Mouse (Mus musculus): ENCODE results near the gene Plxnd1. TPM values are rescaled to one million over a fixed set of nuclear protein-coding genes. Genes with fewer than 3 reads are reported as not detected.

Gene Plxnd1
- polyA plus RNA-seq, 1 experiment: 24.2 TPM

- TF ChIP-seq CTCF (IDR thresholded peaks at IDR 0.05; ENCODE audit: borderline replicate concordance, insufficient read depth, low read depth, low read length) (no peak), POLR2A (IDR thresholded peaks at IDR 0.05; ENCODE audit: borderline replicate concordance, insufficient read depth, low read length) (no peak)
- WGBS: 27% methylated on average over 5 of the region's 5 CpGs
- Histone ChIP-seq H3K4me3 (replicated peaks; ENCODE audit: insufficient read depth, low read depth, low read length) (no peak overlapping the region), H3K27me3 (ENCODE audit: control insufficient read depth, insufficient read depth, low read length) (no peaks in the 10 kb centered on the region), H3K27ac (ENCODE audit: insufficient read depth, low read length) (peak overlapping the region; percentile 80), H3K4me1 (ENCODE audit: control insufficient read depth, insufficient read depth, low read length) (peaks cover 41% of the 10 kb centered on the region)
- peak; percentile 68 to 73 for DNase-seq
Measured at GRCm38 (mm10) chr6:115916611-115917010, 78.2 kb downstream of the Plxnd1 start.

GRCm38 (mm10) chr6:115915601-115916445 is 79.0 kb downstream of the Plxnd1 start:
- Histone ChIP-seq H3K27ac (ENCODE audit: insufficient read depth, low read length) (peak overlapping the region; percentile 80), H3K4me3 (replicated peaks; ENCODE audit: insufficient read depth, low read depth, low read length) (no peak overlapping the region), H3K4me1 (ENCODE audit: control insufficient read depth, insufficient read depth, low read length) (peaks cover 45% of the 10 kb centered on the region), H3K27me3 (ENCODE audit: control insufficient read depth, insufficient read depth, low read length) (no peaks in the 10 kb centered on the region)
- TF ChIP-seq CTCF (IDR thresholded peaks at IDR 0.05; ENCODE audit: borderline replicate concordance, insufficient read depth, low read depth, low read length) (no peak), POLR2A (IDR thresholded peaks at IDR 0.05; ENCODE audit: borderline replicate concordance, insufficient read depth, low read length) (peak; percentile 25; the same call in 1 of the 2 replicates)
- DNase-seq: peak; percentile 75 to 82
- 10% methylated on average over 17 of the region's 17 CpGs for WGBS

GRCm38 (mm10) chr6:115914511-115915202 is 80.1 kb downstream of the Plxnd1 start:
- peak; percentile 73 to 79 for DNase-seq
- 13% methylated on average over 15 of the region's 15 CpGs for WGBS
- Histone ChIP-seq H3K4me1 (ENCODE audit: control insufficient read depth, insufficient read depth, low read length) (peaks cover 55% of the 10 kb centered on the region), H3K27ac (ENCODE audit: insufficient read depth, low read length) (peak overlapping the region; percentile 80), H3K27me3 (ENCODE audit: control insufficient read depth, insufficient read depth, low read length) (no peaks in the 10 kb centered on the region), H3K4me3 (replicated peaks; ENCODE audit: insufficient read depth, low read depth, low read length) (no peak overlapping the region)
- TF ChIP-seq POLR2A (IDR thresholded peaks at IDR 0.05; ENCODE audit: borderline replicate concordance, insufficient read depth, low read length) (no peak), CTCF (IDR thresholded peaks at IDR 0.05; ENCODE audit: borderline replicate concordance, insufficient read depth, low read depth, low read length) (no peak)

DNA sequence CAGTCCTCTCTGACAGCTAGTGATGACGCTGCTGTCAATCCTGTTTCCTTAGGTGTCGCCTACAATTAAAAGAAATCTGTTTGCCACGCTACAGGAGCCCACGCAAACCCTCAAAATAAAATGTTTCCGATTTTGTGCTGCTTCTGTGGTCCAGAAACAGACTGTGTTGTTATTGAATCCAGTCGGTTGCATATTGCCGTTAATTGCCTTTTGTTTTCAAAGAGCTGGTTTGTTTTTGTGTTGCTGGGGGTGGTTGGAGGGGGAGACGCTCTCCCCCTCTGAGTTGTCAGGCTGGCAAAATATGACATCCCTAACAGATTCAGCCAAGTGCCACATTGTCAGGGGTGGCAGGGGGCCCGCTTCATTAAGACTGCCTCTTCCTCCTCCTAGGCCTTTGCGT is 81.3 kb downstream of the Plxnd1 start:
- 87% methylated on average over 10 of the region's 10 CpGs for WGBS

DNA sequence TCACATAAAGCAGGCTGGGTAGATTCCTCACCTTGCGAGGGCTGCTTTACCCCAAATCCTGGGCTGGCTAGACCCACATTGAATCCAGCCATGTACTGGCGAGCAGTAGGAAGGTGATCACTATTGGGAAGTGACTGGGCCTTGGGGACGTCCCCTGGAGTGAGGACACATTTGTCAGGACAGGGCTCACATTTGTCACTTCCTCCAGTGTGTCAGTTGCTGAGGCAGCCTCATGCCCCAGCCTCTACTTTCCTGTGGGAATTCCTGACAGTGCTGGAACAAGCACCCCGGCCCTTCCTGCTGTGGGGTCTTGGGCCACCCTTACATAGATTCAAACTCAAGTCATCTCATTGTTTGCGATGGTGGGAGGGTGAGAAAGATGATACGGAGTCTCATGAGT is 83.0 kb downstream of the Plxnd1 start:
- Histone ChIP-seq H3K27ac (ENCODE audit: insufficient read depth, low read length) (no peak overlapping the region), H3K27me3 (ENCODE audit: control insufficient read depth, insufficient read depth, low read length) (no peaks in the 10 kb centered on the region), H3K4me3 (replicated peaks; ENCODE audit: insufficient read depth, low read depth, low read length) (no peak overlapping the region), H3K4me1 (ENCODE audit: control insufficient read depth, insufficient read depth, low read length) (peaks cover 51% of the 10 kb centered on the region)
- no peak for TF ChIP-seq POLR2A (IDR thresholded peaks at IDR 0.05; ENCODE audit: borderline replicate concordance, insufficient read depth, low read length)
- TF ChIP-seq CTCF (IDR thresholded peaks at IDR 0.05; ENCODE audit: borderline replicate concordance, insufficient read depth, low read depth, low read length): no peak
- 94% methylated on average over 6 of the region's 6 CpGs for WGBS
- DNase-seq: no peak

More for the DNA sequence above, 81.3 kb downstream of the Plxnd1 start:
- peaks cover 55% of the 10 kb centered on the region for H3K4me1 ChIP-seq (ENCODE audit: control insufficient read depth, insufficient read depth, low read length)
- TF ChIP-seq POLR2A (IDR thresholded peaks at IDR 0.05; ENCODE audit: borderline replicate concordance, insufficient read depth, low read length): no peak
- peak overlapping the region; percentile 80 for H3K27ac ChIP-seq (ENCODE audit: insufficient read depth, low read length)
- no peaks in the 10 kb centered on the region for H3K27me3 ChIP-seq (ENCODE audit: control insufficient read depth, insufficient read depth, low read length)
- no peak overlapping the region for H3K4me3 ChIP-seq (replicated peaks; ENCODE audit: insufficient read depth, low read depth, low read length)
- no peak for DNase-seq

GRCm38 (mm10) chr6:115909940-115910339 is 84.9 kb downstream of the Plxnd1 start:
- H3K27me3 ChIP-seq (ENCODE audit: control insufficient read depth, insufficient read depth, low read length): no peaks in the 10 kb centered on the region
- H3K27ac ChIP-seq (ENCODE audit: insufficient read depth, low read length): no peak overlapping the region
- peaks cover 36% of the 10 kb centered on the region for H3K4me1 ChIP-seq (ENCODE audit: control insufficient read depth, insufficient read depth, low read length)
- DNase-seq: peak; percentile 44 to 57
- 35% methylated on average over 8 of the region's 8 CpGs for WGBS
- TF ChIP-seq POLR2A (IDR thresholded peaks at IDR 0.05; ENCODE audit: borderline replicate concordance, insufficient read depth, low read length): no peak
- no peak for TF ChIP-seq CTCF (IDR thresholded peaks at IDR 0.05; ENCODE audit: borderline replicate concordance, insufficient read depth, low read depth, low read length)
- no peak overlapping the region for H3K4me3 ChIP-seq (replicated peaks; ENCODE audit: insufficient read depth, low read depth, low read length)

- 95% methylated on average over 3 of the region's 3 CpGs for WGBS
- no peak for DNase-seq
- no peak for TF ChIP-seq CTCF (IDR thresholded peaks at IDR 0.05; ENCODE audit: borderline replicate concordance, insufficient read depth, low read depth, low read length)
- TF ChIP-seq POLR2A (IDR thresholded peaks at IDR 0.05; ENCODE audit: borderline replicate concordance, insufficient read depth, low read length): no peak
- Histone ChIP-seq H3K27ac (ENCODE audit: insufficient read depth, low read length) (no peak overlapping the region), H3K27me3 (ENCODE audit: control insufficient read depth, insufficient read depth, low read length) (no peaks in the 10 kb centered on the region), H3K4me3 (replicated peaks; ENCODE audit: insufficient read depth, low read depth, low read length) (no peak overlapping the region), H3K4me1 (ENCODE audit: control insufficient read depth, insufficient read depth, low read length) (peaks cover 27% of the 10 kb centered on the region)
Measured at GRCm38 (mm10) chr6:115909052-115909451, 85.8 kb downstream of the Plxnd1 start.

All from cerebellum, adult 2 months (tissue).